Mouse (Mus musculus): Measurements from ENCODE around the gene Btla.

- TF ChIP-seq CTCF (conservative IDR thresholded peaks at IDR 0.05; ENCODE audit: low read length) (no peak), POU5F1 (IDR thresholded peaks at IDR 0.05; ENCODE audit: borderline replicate concordance, low read length) (no peak), NANOG (IDR thresholded peaks at IDR 0.05; ENCODE audit: borderline replicate concordance, low read length) (no peak)
Observed at GRCm38 (mm10) chr16:45178552-45178951, 45.6 kb upstream of the Btla start.
